Mouse (Mus musculus): ENCODE data around the gene Tcl1b2. TPM values are rescaled to one million over a fixed set of nuclear protein-coding genes. Genes with fewer than 3 reads are reported as not detected.
A peak's percentile ranks its signal among the peaks of the same experiment; 100 is the strongest.
"Not testable (repeated sequence)": the region's sequence is repeated elsewhere in the genome, so short reads cannot be mapped to it uniquely, and the experiment has no call there.

The Tcl1b2 gene
- polyA plus RNA-seq (2012; rRNA removed), result not detected in 2 replicates

GRCm38 (mm10) chr12:105145714-105146113 lies at the start of gene Tcl1b2:
Tcl1b2 (plus strand) TSS chr12:105146014.
- no peak for DNase-seq (ENCODE audit: extremely low spot score in 1 of 2, low spot score in 1 of 2)

GRCm38 (mm10) chr12:105099466-105100044 lies 46.3 kb upstream of the Tcl1b2 start:
- DNase-seq (ENCODE audit: extremely low spot score in 1 of 2, low spot score in 1 of 2), result no peak

- DNase-seq (ENCODE audit: extremely low spot score in 1 of 2, low spot score in 1 of 2), result peak; percentile 13 to 50
Measured at GRCm38 (mm10) chr12:105102901-105103300, 42.9 kb upstream of the Tcl1b2 start.

- DNase-seq (ENCODE audit: extremely low spot score in 1 of 2, low spot score in 1 of 2), result peak in 1 of 2 experiments; percentile 91
Measured at GRCm38 (mm10) chr12:105104036-105104435, 41.8 kb upstream of the Tcl1b2 start.

GRCm38 (mm10) chr12:105105326-105105725 lies 40.5 kb upstream of the Tcl1b2 start:
- DNase-seq (ENCODE audit: extremely low spot score in 1 of 2, low spot score in 1 of 2), result no peak

GRCm38 (mm10) chr12:105108856-105109255 lies 37.0 kb upstream of the Tcl1b2 start:
- no peak for DNase-seq (ENCODE audit: extremely low spot score in 1 of 2, low spot score in 1 of 2)

- DNase-seq (ENCODE audit: extremely low spot score in 1 of 2, low spot score in 1 of 2), result peak; percentile 29 to 53
Measured at GRCm38 (mm10) chr12:105109406-105109805, 36.4 kb upstream of the Tcl1b2 start.

- DNase-seq (ENCODE audit: extremely low spot score in 1 of 2, low spot score in 1 of 2), result no peak
Measured at GRCm38 (mm10) chr12:105109812-105110211, 36.0 kb upstream of the Tcl1b2 start.

- no peak for DNase-seq (ENCODE audit: extremely low spot score in 1 of 2, low spot score in 1 of 2)
Measured at GRCm38 (mm10) chr12:105112321-105112988, 33.4 kb upstream of the Tcl1b2 start.

GRCm38 (mm10) chr12:105116648-105117047 lies 29.2 kb upstream of the Tcl1b2 start:
- DNase-seq (ENCODE audit: extremely low spot score in 1 of 2, low spot score in 1 of 2), result no peak

GRCm38 (mm10) chr12:105125362-105125761 lies 20.5 kb upstream of the Tcl1b2 start:
- DNase-seq (ENCODE audit: extremely low spot score in 1 of 2, low spot score in 1 of 2), result no peak

GRCm38 (mm10) chr12:105126516-105126915 lies 19.3 kb upstream of the Tcl1b2 start:
- DNase-seq (ENCODE audit: extremely low spot score in 1 of 2, low spot score in 1 of 2), result no peak

- no peak for DNase-seq (ENCODE audit: extremely low spot score in 1 of 2, low spot score in 1 of 2)
Measured at GRCm38 (mm10) chr12:105127607-105128006, 18.2 kb upstream of the Tcl1b2 start.

- DNase-seq (ENCODE audit: extremely low spot score in 1 of 2, low spot score in 1 of 2), result not testable (repeated sequence)
Measured at GRCm38 (mm10) chr12:105129494-105130205, 16.2 kb upstream of the Tcl1b2 start.

GRCm38 (mm10) chr12:105134167-105134566 lies 11.6 kb upstream of the Tcl1b2 start:
- not testable (repeated sequence) for DNase-seq (ENCODE audit: extremely low spot score in 1 of 2, low spot score in 1 of 2)

GRCm38 (mm10) chr12:105134826-105135225 lies 11.0 kb upstream of the Tcl1b2 start:
- not testable (repeated sequence) for DNase-seq (ENCODE audit: extremely low spot score in 1 of 2, low spot score in 1 of 2)

- DNase-seq (ENCODE audit: extremely low spot score in 1 of 2, low spot score in 1 of 2), result not testable (repeated sequence)
Measured at GRCm38 (mm10) chr12:105137729-105138128, 8.1 kb upstream of the Tcl1b2 start.

- no peak for DNase-seq (ENCODE audit: extremely low spot score in 1 of 2, low spot score in 1 of 2)
Measured at GRCm38 (mm10) chr12:105143096-105143495, 2.7 kb upstream of the Tcl1b2 start.

GRCm38 (mm10) chr12:105144928-105145327 lies 886 bp upstream of the Tcl1b2 start:
- DNase-seq (ENCODE audit: extremely low spot score in 1 of 2, low spot score in 1 of 2), result not testable (repeated sequence)

GRCm38 (mm10) chr12:105155286-105155685 lies 9.5 kb downstream of the Tcl1b2 start:
- peak; percentile 4 to 31 for DNase-seq (ENCODE audit: extremely low spot score in 1 of 2, low spot score in 1 of 2)

GRCm38 (mm10) chr12:105158842-105159241 lies 13.0 kb downstream of the Tcl1b2 start:
- no peak for DNase-seq (ENCODE audit: extremely low spot score in 1 of 2, low spot score in 1 of 2)

Measured in frontal cortex, adult 2 months (tissue).